Mouse (Mus musculus) midbrain, embryonic 11.5 days (tissue): ENCODE measurements around the gene Slc6a2. TPM values are rescaled to one million over a fixed set of nuclear protein-coding genes. Genes with fewer than 3 reads are reported as not detected.

ENCODE experiments used
- ATAC-seq: fragments of 200-750 bp; cut with Nextera tagmentation; 2 replicates; pipeline ENCODE4 v1.8.0; 2017; ENCODE audit warnings: moderate TSS enrichment, moderate library complexity; ENCODE audit not compliant: low FRiP score
- DNase-seq: peaks from one replicate; pipeline ENCODE4 v3.0.0; 2015; ENCODE audit warnings: low spot score; ENCODE audit errors: missing footprints
- H3K27ac ChIP-seq: fragments of 300-500 bp; sonication (generic); 2 replicates; pipeline ENCODE4 v1.5.1; 2014; ENCODE audit warnings: low read depth, low read length
- H3K27me3 ChIP-seq: fragments of 300-500 bp; sonication (generic); 2 replicates; pipeline ENCODE4 v1.6.1; 2014; ENCODE audit warnings: mild to moderate bottlenecking, low read length, moderate library complexity, mixed read lengths; ENCODE audit not compliant: control insufficient read depth, insufficient read depth
- H3K36me3 ChIP-seq: fragments of 300-500 bp; sonication (generic); 2 replicates; pipeline ENCODE4 v1.6.1; 2014; ENCODE audit warnings: mild to moderate bottlenecking, low read length, moderate library complexity, mixed read lengths; ENCODE audit not compliant: control insufficient read depth, insufficient read depth
- H3K4me1 ChIP-seq: fragments of 300-500 bp; sonication (generic); 2 replicates; pipeline ENCODE4 v1.6.1; 2014; ENCODE audit warnings: low read length; ENCODE audit not compliant: control insufficient read depth, insufficient read depth
- H3K4me2 ChIP-seq: fragments of 300-500 bp; sonication (generic); 2 replicates; pipeline ENCODE4 v1.6.1; 2014; ENCODE audit warnings: mild to moderate bottlenecking, moderate library complexity
- H3K4me3 ChIP-seq: fragments of 300-500 bp; sonication (generic); 2 replicates; pipeline ENCODE4 v1.5.1; 2014; ENCODE audit warnings: low read depth, low read length
- H3K9ac ChIP-seq: fragments of 300-500 bp; sonication (generic); 2 replicates; pipeline ENCODE4 v1.6.1; 2014; ENCODE audit warnings: low read length
- H3K9me3 ChIP-seq: fragments of 300-500 bp; sonication (generic); 2 replicates; pipeline ENCODE4 v1.6.1; 2016; ENCODE audit warnings: low read length; ENCODE audit not compliant: control insufficient read depth
- WGBS: fragments of 180-500 bp; shearing (Covaris S2); extraction: QIAGEN DNeasy Blood & Tissue Kit; methylation state at CpG from one replicate; pipeline ENCODE4 v1.1.7; 2014; 5-methylcytosine and 5-hydroxymethylcytosine counted together
- polyA plus RNA-seq: library from polyadenylated mRNA; unstranded; fragments of >200 nt; fragmentation: Nextera tagmentation; extraction: Ambion mirVana; gene quantifications from 2 replicates; pipeline ENCODE4 v1.2.1, GENCODE M21; 2014

Gene Slc6a2
- polyA plus RNA-seq, 1 experiment from 2014 or later, result not detected

DNA sequence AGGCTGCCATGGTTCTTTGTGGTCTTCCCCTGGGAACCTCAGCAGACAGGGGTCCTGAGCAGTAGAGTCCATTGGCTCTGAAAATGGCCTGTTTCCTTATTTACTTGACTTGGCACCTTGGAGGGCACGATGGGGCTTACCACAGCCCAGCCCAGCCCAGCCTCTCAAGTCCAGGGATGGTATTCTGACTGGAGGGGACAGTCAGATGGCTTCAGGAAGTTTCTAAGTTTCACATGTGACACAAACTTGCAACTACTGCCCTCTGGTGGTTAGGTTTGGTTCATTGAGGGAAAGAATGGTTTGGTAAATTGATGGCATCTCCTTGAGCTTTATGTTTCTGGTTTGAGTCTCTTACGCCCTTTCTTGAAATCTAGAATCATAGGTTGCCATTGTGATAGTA, 38.7 kb downstream of the Slc6a2 start:
- Histone ChIP-seq H3K4me3 (no peak overlapping the region), H3K9ac (no peak overlapping the region), H3K4me1 (no peaks in the 10 kb centered on the region), H3K36me3 (no peaks in the 10 kb centered on the region), H3K9me3 (no peaks in the 10 kb centered on the region), H3K27me3 (no peaks in the 10 kb centered on the region), H3K27ac (no peak overlapping the region), H3K4me2 (no peak overlapping the region)
- ATAC-seq (no peak), DNase-seq (peak; percentile 96)
- 51% methylated on average over 2 of the region's 2 CpGs for WGBS

GRCm38 (mm10) chr8:93010286-93010685, 50.4 kb downstream of the Slc6a2 start:
- no peak for ATAC-seq
- H3K9me3 ChIP-seq, result no peaks in the 10 kb centered on the region
- 34% methylated on average over 5 of the region's 5 CpGs for WGBS

GRCm38 (mm10) chr8:93011439-93011838, 51.6 kb downstream of the Slc6a2 start:
- Histone ChIP-seq H3K4me3 (no peak overlapping the region), H3K27me3 (no peaks in the 10 kb centered on the region), H3K9ac (no peak overlapping the region), H3K27ac (no peak overlapping the region), H3K4me2 (no peak overlapping the region), H3K36me3 (no peaks in the 10 kb centered on the region), H3K9me3 (no peaks in the 10 kb centered on the region), H3K4me1 (no peaks in the 10 kb centered on the region)
- 10% methylated on average over 9 of the region's 9 CpGs for WGBS
- DNase-seq (peak; percentile 99), ATAC-seq (peak; percentile 82)

More at GRCm38 (mm10) chr8:93010286-93010685, 50.4 kb downstream of the Slc6a2 start:
- no peaks in the 10 kb centered on the region for H3K4me1 ChIP-seq
- H3K4me3 ChIP-seq, result no peak overlapping the region
- peak; percentile 98 for DNase-seq
- no peaks in the 10 kb centered on the region for H3K36me3 ChIP-seq
- no peak overlapping the region for H3K9ac ChIP-seq
- H3K4me2 ChIP-seq, result no peak overlapping the region
- no peaks in the 10 kb centered on the region for H3K27me3 ChIP-seq
- no peak overlapping the region for H3K27ac ChIP-seq

DNA sequence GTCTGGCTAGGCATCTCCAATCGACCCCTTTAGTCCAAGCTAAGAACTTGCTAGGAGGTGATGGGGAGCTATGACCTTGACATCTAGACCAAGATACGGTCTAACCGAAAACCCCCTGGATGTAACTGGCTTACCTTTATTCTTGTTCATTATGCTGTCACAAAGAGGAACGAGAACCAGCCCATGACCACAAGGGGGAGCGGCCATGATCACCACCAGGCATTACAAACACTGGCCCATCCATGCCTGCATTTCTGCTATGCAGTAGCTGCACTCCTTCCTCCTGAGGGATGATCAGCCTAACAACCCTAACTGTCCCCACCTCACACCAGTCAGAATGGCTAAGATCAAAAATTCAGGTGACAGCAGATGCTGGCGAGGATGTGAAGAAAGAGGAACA, 52.3 kb downstream of the Slc6a2 start:
- no peaks in the 10 kb centered on the region for H3K9me3 ChIP-seq
- ATAC-seq, result no peak
- WGBS, result 79% methylated on average over 6 of the region's 6 CpGs
- H3K4me2 ChIP-seq, result no peak overlapping the region
- no peaks in the 10 kb centered on the region for H3K27me3 ChIP-seq
- H3K4me1 ChIP-seq, result no peaks in the 10 kb centered on the region
- H3K9ac ChIP-seq, result no peak overlapping the region
- no peak overlapping the region for H3K27ac ChIP-seq
- peak; percentile 84 for DNase-seq
- no peaks in the 10 kb centered on the region for H3K36me3 ChIP-seq
- no peak overlapping the region for H3K4me3 ChIP-seq

DNA sequence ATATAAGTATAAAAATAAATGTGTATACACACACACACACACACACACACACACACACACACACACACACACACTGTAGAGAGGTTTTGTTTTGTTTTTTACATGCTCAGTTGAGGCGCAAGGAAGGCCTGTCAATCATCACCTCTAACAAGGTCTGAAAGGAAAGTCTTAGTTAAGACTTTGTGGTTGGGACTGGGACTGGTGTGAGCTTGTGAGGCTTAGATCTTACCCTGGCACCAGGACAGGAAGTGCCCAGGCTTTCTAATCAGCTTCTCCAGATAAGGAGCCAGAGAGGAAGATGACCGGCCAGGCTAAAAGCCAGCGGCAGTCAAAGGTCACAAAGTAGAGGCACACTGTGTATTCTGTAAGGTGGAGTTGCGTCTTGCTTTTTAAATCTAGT, 54.4 kb downstream of the Slc6a2 start:
- H3K27me3 ChIP-seq, result no peaks in the 10 kb centered on the region
- no peak overlapping the region for H3K9ac ChIP-seq
- no peak overlapping the region for H3K4me2 ChIP-seq
- DNase-seq, result no peak
- no peak overlapping the region for H3K4me3 ChIP-seq
- ATAC-seq, result no peak
- H3K9me3 ChIP-seq, result no peaks in the 10 kb centered on the region
- no peaks in the 10 kb centered on the region for H3K4me1 ChIP-seq
- no peaks in the 10 kb centered on the region for H3K36me3 ChIP-seq
- no peak overlapping the region for H3K27ac ChIP-seq
- 85% methylated on average over 4 of the region's 4 CpGs for WGBS

GRCm38 (mm10) chr8:93021738-93022137, 61.9 kb downstream of the Slc6a2 start:
- no peak for DNase-seq
- H3K4me3 ChIP-seq, result no peak overlapping the region
- no peaks in the 10 kb centered on the region for H3K27me3 ChIP-seq
- H3K4me2 ChIP-seq, result no peak overlapping the region
- H3K9me3 ChIP-seq, result no peaks in the 10 kb centered on the region
- WGBS, result 70% methylated on average over 5 of the region's 5 CpGs
- no peaks in the 10 kb centered on the region for H3K36me3 ChIP-seq
- H3K4me1 ChIP-seq, result no peaks in the 10 kb centered on the region
- H3K27ac ChIP-seq, result no peak overlapping the region
- no peak overlapping the region for H3K9ac ChIP-seq
- ATAC-seq, result no peak

- no peak overlapping the region for H3K4me2 ChIP-seq
- no peak overlapping the region for H3K27ac ChIP-seq
- ATAC-seq (no peak), DNase-seq (no peak)
- H3K4me1 ChIP-seq, result no peaks in the 10 kb centered on the region
- no peaks in the 10 kb centered on the region for H3K9me3 ChIP-seq
- WGBS, result 80% methylated on average over 2 of the region's 2 CpGs
- H3K9ac ChIP-seq, result no peak overlapping the region
- H3K36me3 ChIP-seq, result no peaks in the 10 kb centered on the region
- H3K4me3 ChIP-seq, result no peak overlapping the region
- H3K27me3 ChIP-seq, result no peaks in the 10 kb centered on the region
These were observed 70.8 kb downstream of the Slc6a2 start for GRCm38 (mm10) chr8:93030664-93031063.

GRCm38 (mm10) chr8:93038831-93039230, 79.0 kb downstream of the Slc6a2 start:
- WGBS, result 5% methylated on average over 2 of the region's 2 CpGs
- H3K4me2 ChIP-seq, result no peak overlapping the region

GRCm38 (mm10) chr8:93040256-93040655, 80.4 kb downstream of the Slc6a2 start:
- no peak for DNase-seq
- 87% methylated on average over 2 of the region's 2 CpGs for WGBS
- H3K9ac ChIP-seq, result no peak overlapping the region

More at GRCm38 (mm10) chr8:93038831-93039230, 79.0 kb downstream of the Slc6a2 start:
- H3K4me3 ChIP-seq, result no peak overlapping the region
- no peak for ATAC-seq
- H3K27me3 ChIP-seq, result no peaks in the 10 kb centered on the region
- H3K27ac ChIP-seq, result no peak overlapping the region
- no peaks in the 10 kb centered on the region for H3K36me3 ChIP-seq
- H3K4me1 ChIP-seq, result peaks cover 4% of the 10 kb centered on the region; the same call in 1 of the 2 replicates
- H3K9me3 ChIP-seq, result no peaks in the 10 kb centered on the region
- DNase-seq, result no peak
- H3K9ac ChIP-seq, result no peak overlapping the region

More at GRCm38 (mm10) chr8:93040256-93040655, 80.4 kb downstream of the Slc6a2 start:
- no peaks in the 10 kb centered on the region for H3K36me3 ChIP-seq
- H3K4me3 ChIP-seq, result no peak overlapping the region
- no peak overlapping the region for H3K4me2 ChIP-seq
- no peaks in the 10 kb centered on the region for H3K27me3 ChIP-seq
- no peak for ATAC-seq
- H3K9me3 ChIP-seq, result no peaks in the 10 kb centered on the region
- H3K4me1 ChIP-seq, result peaks cover 4% of the 10 kb centered on the region; the same call in 1 of the 2 replicates
- H3K27ac ChIP-seq, result no peak overlapping the region
